Mouse (Mus musculus) cortical plate, adult 2 months (tissue): Measurements from ENCODE around the gene Adcy10. TPM values are rescaled to one million over a fixed set of nuclear protein-coding genes. Genes with fewer than 3 reads are reported as not detected.
A peak's percentile ranks its signal among the peaks of the same experiment; 100 is the strongest.

Experiments
- H3K27ac ChIP-seq: fragments of 200-500 bp; 2 replicates; pipeline ENCODE4 v1.5.1; 2012; ENCODE audit warnings: low read length, control low read depth, inconsistent platforms; ENCODE audit not compliant: insufficient read depth
- H3K4me1 ChIP-seq: fragments of 200-500 bp; 2 replicates; pipeline ENCODE4 v1.6.1; 2011; ENCODE audit warnings: low read length; ENCODE audit not compliant: control insufficient read depth, insufficient read depth
- H3K4me3 ChIP-seq: fragments of 200-500 bp; 2 replicates; pipeline ENCODE4 v1.5.1; 2011; ENCODE audit warnings: mild to moderate bottlenecking, low read length, control low read depth; ENCODE audit not compliant: insufficient read depth
- CTCF ChIP-seq: fragments of 200-500 bp; IDR thresholded peaks from 2 replicates; pipeline ENCODE4 v1.5.1; 2011; ENCODE audit warnings: mild to moderate bottlenecking, control low read depth, low read length; ENCODE audit not compliant: insufficient read depth; ENCODE audit errors: extremely low read depth
- POLR2A ChIP-seq: fragments of 200-500 bp; IDR thresholded peaks from 2 replicates; pipeline ENCODE4 v1.6.1; 2011; ENCODE audit warnings: mild to moderate bottlenecking, low read length, control low read depth; ENCODE audit not compliant: insufficient read depth; ENCODE audit errors: extremely low read depth
- polyA plus RNA-seq: library from polyadenylated mRNA; depleted of rRNA; stranded (reverse); fragments of >200 nt; gene quantifications from 2 replicates; pipeline ENCODE4 v1.2.3, GENCODE M21; 2012

Adcy10 gene
- polyA plus RNA-seq, 1 experiment: 0.21 TPM

GRCm38 (mm10) chr1:165510161-165510560 is 25.2 kb downstream of the Adcy10 start:
- Histone ChIP-seq H3K27ac (no peak overlapping the region), H3K4me1 (no peaks in the 10 kb centered on the region), H3K4me3 (no peak overlapping the region)
- TF ChIP-seq CTCF (no peak), POLR2A (no peak)

DNA sequence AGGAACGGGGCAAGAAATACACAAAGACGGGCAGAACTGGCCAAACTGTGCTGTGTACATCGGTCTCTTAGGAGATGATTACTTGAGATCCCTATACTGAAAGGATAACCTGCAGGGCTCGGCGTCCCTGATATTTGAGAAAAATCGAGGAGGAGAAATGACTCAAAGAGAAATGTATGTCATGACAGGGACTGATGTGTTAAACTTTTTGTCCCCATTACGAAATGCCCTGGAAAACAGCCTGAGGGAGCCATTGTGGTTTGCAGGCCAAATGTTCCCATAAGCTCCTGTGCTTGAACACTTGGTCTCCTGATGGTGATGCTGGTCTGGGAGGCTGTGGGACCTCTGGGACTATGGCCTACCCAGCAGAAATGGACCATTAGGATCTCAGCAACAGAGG is 35.7 kb downstream of the Adcy10 start:
- Histone ChIP-seq H3K4me1 (no peaks in the 10 kb centered on the region), H3K4me3 (no peak overlapping the region), H3K27ac (no peak overlapping the region)
- no peak for TF ChIP-seq POLR2A
- no peak for TF ChIP-seq CTCF

GRCm38 (mm10) chr1:165536079-165536675 is 51.2 kb downstream of the Adcy10 start:
- Histone ChIP-seq H3K4me1 (peaks cover 2% of the 10 kb centered on the region; the same call in 1 of the 2 replicates), H3K4me3 (no peak overlapping the region), H3K27ac (peak overlapping the region; percentile 5; the same call in 1 of the 2 replicates)
- TF ChIP-seq POLR2A (no peak), CTCF (no peak)

- H3K4me1 ChIP-seq: peaks cover 2% of the 10 kb centered on the region; the same call in 1 of the 2 replicates
- TF ChIP-seq POLR2A (no peak), CTCF (no peak)
- H3K27ac ChIP-seq: peak overlapping the region; percentile 81
- H3K4me3 ChIP-seq: no peak overlapping the region
Observed at GRCm38 (mm10) chr1:165537241-165537807, 52.3 kb downstream of the Adcy10 start.

DNA sequence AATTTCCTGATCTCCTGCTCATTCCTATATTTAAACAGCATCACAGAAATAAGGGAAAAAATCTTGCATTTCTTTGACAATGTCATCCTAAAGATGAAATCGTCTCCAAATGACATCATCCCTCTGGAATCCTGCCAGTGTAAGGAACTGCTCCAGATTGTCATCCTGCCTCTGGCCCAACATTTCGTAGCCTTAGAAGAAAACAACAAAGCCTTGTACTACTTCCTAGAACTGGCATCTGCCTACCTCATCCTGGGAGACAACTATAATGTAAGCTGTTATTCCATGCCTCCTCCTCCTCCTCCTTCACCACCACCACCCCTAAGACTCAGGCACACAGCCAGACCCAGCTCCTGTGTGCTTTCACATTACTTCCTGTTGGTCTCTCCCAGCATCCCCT is 71.7 kb downstream of the Adcy10 start:
- Histone ChIP-seq H3K4me1 (peaks cover 3% of the 10 kb centered on the region; the same call in 1 of the 2 replicates), H3K4me3 (no peak overlapping the region), H3K27ac (no peak overlapping the region)
- TF ChIP-seq POLR2A (no peak), CTCF (no peak)

- H3K4me1 ChIP-seq: peaks cover 3% of the 10 kb centered on the region; the same call in 1 of the 2 replicates
- H3K4me3 ChIP-seq: no peak overlapping the region
- TF ChIP-seq CTCF: no peak
- 0 out of 2 replicates have a peak, but pooled peaks have one; percentile 19 for TF ChIP-seq POLR2A
- H3K27ac ChIP-seq: no peak overlapping the region
Observed at GRCm38 (mm10) chr1:165559073-165559472, 74.1 kb downstream of the Adcy10 start.

DNA sequence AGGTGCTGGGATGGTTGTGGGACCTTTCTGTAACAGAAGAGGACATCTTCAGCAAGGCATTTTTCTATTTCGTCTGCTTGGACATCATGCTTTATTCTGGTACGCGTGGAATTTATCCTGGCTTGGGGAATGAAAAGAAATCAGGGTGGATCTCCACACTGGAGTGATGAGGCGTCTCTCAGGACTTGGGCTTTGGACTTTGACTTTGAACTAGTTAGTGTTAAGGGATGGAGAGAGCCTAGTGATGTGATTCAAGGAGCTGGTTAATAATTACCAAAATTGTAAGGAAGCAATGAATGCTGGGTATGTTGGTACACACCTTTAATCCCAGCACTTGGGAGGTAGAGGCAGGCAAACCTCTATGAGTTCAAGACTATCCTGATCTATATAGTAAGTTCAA is 80.3 kb downstream of the Adcy10 start:
- Histone ChIP-seq H3K27ac (no peak overlapping the region), H3K4me3 (no peak overlapping the region), H3K4me1 (no peaks in the 10 kb centered on the region)
- TF ChIP-seq CTCF (no peak), POLR2A (no peak)

DNA sequence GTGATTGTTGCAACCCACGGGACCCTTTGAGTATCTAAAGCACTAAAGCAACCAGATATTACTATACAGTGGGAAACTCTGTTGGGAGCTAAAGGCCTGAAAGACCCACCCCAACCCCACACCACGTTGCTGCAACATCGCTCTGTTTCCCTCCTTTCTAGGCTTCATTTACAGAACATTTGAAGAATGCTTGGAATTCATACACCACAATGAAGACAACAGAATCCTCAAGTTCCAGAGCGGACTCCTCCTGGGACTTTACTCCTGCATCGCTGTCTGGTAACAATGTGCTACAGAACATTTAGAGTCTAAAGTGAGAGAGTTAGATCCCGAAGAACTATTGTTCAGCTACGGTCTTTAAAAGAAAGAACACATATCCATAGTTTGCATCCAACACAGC is 82.5 kb downstream of the Adcy10 start:
- no peak for TF ChIP-seq CTCF
- TF ChIP-seq POLR2A: no peak
- Histone ChIP-seq H3K27ac (no peak overlapping the region), H3K4me3 (no peak overlapping the region), H3K4me1 (no peaks in the 10 kb centered on the region)

DNA sequence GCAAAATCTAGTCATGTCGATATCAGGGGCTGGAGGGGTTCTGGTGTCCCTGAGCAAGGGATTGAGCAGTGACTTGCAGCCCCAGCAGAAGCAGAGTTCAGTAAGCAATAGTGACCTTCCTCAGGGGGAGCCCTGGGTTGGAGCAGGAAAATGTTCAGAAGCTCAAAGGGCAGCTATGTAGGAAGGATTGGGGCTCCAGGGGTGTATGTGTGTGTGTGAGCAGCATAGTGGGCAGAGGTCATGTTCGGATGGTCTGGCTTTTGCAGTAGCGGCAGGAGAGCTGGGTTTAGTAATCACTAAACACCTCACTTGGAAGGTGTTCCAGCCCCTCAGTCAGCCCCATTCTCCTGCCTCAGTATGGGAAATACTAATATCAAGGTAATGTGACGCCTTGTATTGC is 91.0 kb downstream of the Adcy10 start:
- H3K27ac ChIP-seq: no peak overlapping the region
- H3K4me1 ChIP-seq: no peaks in the 10 kb centered on the region
- TF ChIP-seq CTCF (no peak), POLR2A (no peak)
- no peak overlapping the region for H3K4me3 ChIP-seq

DNA sequence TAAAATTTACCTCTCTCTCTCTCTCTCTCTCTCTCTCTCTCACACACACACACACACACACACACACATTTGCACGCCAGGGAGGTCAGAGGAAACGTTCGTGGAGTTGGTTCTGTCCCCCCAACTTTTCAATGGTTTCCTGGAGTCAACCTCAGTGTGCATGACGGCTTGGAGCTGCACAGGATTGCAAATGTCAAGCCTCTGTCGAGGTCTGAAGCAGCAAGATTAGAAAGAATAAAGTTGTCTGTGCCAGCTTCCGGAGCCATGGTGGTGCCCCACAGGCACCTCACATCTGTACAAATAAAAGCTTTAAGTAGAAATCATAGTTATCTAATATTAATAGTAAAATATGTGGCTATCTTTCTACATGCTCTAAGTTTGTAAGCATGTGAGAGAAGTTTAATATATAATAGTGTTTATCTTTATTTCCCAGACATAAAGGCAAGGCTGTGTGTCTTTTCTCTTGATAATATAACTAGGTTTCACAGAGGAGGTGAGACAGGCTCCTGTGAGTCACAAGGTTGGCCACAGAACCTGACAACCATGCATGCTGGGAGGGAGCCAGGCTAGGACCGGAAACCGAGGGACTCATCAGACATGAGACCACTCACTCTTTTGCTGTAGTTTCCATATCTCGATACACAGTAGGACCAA is 91.6 kb downstream of the Adcy10 start:
- Histone ChIP-seq H3K4me3 (no peak overlapping the region), H3K27ac (no peak overlapping the region), H3K4me1 (no peaks in the 10 kb centered on the region)
- TF ChIP-seq CTCF: no peak
- TF ChIP-seq POLR2A: no peak
